Mouse (Mus musculus) kidney, postnatal 14 days (tissue): ENCODE results near the gene Epop.

ENCODE experiments used
- DNase-seq: peaks from one replicate; pipeline ENCODE4 v3.0.0; 2022; ENCODE audit warnings: mixed read lengths

Epop gene

DNA sequence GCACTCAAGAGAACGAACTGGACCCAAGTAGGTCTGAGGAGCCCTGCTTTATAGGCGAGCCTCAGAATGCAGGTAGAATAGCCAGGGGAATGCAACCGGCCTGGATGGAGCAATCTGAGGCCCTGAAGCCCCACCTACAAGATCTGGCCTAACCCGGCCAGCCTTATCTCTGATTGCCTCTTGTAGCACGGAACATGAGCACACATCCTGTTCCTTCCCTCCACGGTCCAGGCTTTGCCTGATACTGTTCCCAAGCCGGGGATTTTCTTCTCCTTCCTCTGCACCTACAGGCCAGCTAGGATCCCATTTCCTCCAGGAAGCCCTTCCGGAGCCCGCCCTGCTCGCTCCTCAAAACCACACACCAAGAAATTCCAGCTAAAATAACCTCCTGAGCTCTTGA is 43.6 kb downstream of the Epop start:
- DNase-seq, result peak; percentile 61

DNA sequence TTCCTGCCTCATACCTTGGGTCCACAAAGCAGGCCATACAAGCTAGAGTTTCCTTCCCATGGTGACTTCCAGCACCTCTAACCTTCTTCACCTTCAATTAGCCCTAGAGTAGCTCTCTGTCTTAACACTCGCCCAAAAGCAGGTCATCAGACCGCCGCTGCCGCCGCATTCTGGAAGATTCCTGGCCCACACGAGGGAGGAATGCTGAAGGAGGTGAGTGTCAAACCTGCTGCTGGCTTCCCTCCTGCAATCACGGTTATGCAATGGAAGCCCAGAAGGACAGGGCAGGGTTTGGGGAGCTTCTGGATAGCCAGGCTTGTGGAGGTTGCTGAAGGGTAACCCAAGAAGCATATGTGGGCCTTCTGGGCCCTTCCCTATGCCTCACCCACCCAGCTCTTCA is 45.0 kb downstream of the Epop start:
- DNase-seq, result no peak

DNA sequence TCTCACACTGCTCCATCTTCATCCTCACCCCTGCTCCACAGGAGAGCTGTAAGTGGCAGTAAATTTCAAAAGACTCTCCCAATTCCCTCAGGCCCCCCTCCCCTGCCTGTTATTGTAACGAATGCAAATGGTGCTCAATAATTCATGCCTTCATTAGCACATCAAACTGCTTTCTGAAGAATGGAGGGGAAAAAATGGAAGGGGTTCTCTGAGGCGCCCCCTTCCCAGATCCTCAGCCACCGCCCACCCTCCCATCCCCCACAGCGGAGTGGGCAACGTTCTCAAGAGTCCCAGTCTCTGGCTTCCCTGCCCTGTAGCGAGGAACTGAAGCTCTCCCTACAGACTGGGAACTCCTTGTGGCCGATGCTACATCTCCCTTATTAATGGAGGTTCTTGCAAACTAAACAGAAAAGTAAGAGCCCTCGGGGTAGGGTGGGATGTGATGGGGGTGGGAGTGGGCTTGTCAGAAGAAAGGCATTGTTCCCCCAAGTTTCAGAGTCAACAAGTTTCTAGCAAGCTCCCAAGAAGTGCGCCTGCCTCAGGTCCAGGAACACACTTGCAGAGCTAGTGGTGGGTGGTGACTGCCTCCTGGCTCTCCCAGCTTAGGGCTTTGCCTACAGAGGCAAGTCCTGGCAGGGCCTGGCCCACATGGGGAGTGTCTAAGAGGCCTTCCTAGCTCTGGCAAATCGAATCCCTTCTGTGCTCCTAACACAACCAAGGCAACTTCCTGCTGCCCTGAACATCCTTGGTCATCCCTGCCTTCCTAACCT is 50.2 kb downstream of the Epop start:
- DNase-seq, result no peak

DNA sequence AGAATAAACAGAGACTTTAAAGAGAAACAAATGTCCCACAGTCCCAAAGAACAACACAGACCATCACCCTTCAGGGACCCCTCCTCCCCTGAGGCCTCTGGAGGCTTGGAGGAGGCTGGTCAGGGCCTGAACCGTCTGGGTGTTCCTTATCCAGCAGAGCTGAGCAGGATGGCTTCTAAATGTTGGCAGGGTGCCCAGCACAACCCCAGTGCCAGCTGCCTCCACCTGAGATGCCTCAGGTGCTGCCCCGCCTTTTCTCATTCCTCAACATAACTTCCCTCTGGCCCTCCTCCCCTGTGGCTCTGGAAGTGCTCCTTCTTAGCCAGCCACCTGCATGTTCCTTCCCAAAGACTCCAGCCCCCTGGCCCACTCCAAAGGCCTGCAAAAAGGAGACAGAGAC is 51.2 kb downstream of the Epop start:
- DNase-seq, result peak; percentile 91
